Mouse (Mus musculus): ENCODE data around the gene Olfr402. TPM values are rescaled to one million over a fixed set of nuclear protein-coding genes. Genes with fewer than 3 reads are reported as not detected.

Olfr402 gene
- polyA plus RNA-seq, 1 experiment from 2014 or later = not detected

GRCm38 (mm10) chr11:74183745-74184144 is 30.4 kb downstream of the Olfr402 start:
- no peak for ATAC-seq (replicated peaks; ENCODE audit: low FRiP score, low read depth)
- Histone ChIP-seq H3K4me1 (replicated peaks; ENCODE audit: insufficient read depth, low read length) (no peaks in the 10 kb centered on the region), H3K36me3 (ENCODE audit: insufficient read depth, low read length) (no peaks in the 10 kb centered on the region), H3K9ac (ENCODE audit: low read depth, low read length) (no peak overlapping the region), H3K4me3 (replicated peaks; ENCODE audit: low read depth, low read length) (no peak overlapping the region), H3K4me2 (ENCODE audit: low read length) (no peak overlapping the region), H3K27me3 (ENCODE audit: insufficient read depth, low read length) (no peaks in the 10 kb centered on the region), H3K9me3 (replicated peaks; ENCODE audit: low read length) (no peaks in the 10 kb centered on the region), H3K27ac (no peak overlapping the region)
- no peak for TF ChIP-seq CTCF (IDR thresholded peaks at IDR 0.05; ENCODE audit: low read depth)
- WGBS = 73% methylated on average over 4 of the region's 4 CpGs
- no peak for DNase-seq (ENCODE audit: low spot score)

GRCm38 (mm10) chr11:74185949-74186348 is 32.6 kb downstream of the Olfr402 start, which contains the start of gene Olfr403:
TSS of gene Olfr403 (plus strand) at chr11:74186249.
- H3K36me3 ChIP-seq (ENCODE audit: insufficient read depth, low read length) = no peaks in the 10 kb centered on the region
- H3K9ac ChIP-seq (ENCODE audit: low read depth, low read length) = no peak within 1 kb of the TSS
- H3K4me1 ChIP-seq (replicated peaks; ENCODE audit: insufficient read depth, low read length) = no peaks in the 10 kb centered on the region
- no peak for ATAC-seq (replicated peaks; ENCODE audit: low FRiP score, low read depth)
- no peak for DNase-seq (ENCODE audit: low spot score)
- no peak within 1 kb of the TSS for H3K4me2 ChIP-seq (ENCODE audit: low read length)
- no peaks in the 10 kb centered on the region for H3K27me3 ChIP-seq (ENCODE audit: insufficient read depth, low read length)
- no peaks in the 10 kb centered on the region for H3K9me3 ChIP-seq (replicated peaks; ENCODE audit: low read length)
- H3K4me3 ChIP-seq (replicated peaks; ENCODE audit: low read depth, low read length) = no peak within 1 kb of the TSS
- no peak for TF ChIP-seq CTCF (IDR thresholded peaks at IDR 0.05; ENCODE audit: low read depth)
- no peak within 1 kb of the TSS for H3K27ac ChIP-seq

Other genes with a start within 250 kb of the Olfr402 start
- gene Olfr395, start 244.2 kb upstream of the Olfr402 start, polyA plus RNA-seq (2015; fragmentation: Nextera tagmentation; extraction: Ambion mirVana) = not detected in 2 replicates
- not detected in 2 replicates for gene Olfr23, start 216.9 kb upstream of the Olfr402 start, polyA plus RNA-seq (2015; fragmentation: Nextera tagmentation; extraction: Ambion mirVana)
- gene Olfr397, start 192.7 kb upstream of the Olfr402 start, polyA plus RNA-seq (2015; fragmentation: Nextera tagmentation; extraction: Ambion mirVana) = not detected in 2 replicates
- not detected in 2 replicates for gene Olfr398, start 163.1 kb upstream of the Olfr402 start, polyA plus RNA-seq (2015; fragmentation: Nextera tagmentation; extraction: Ambion mirVana)
- gene Olfr139, start 97.0 kb upstream of the Olfr402 start, polyA plus RNA-seq (2015; fragmentation: Nextera tagmentation; extraction: Ambion mirVana) = not detected in 2 replicates
- gene Olfr399, start 96.9 kb upstream of the Olfr402 start, polyA plus RNA-seq (2015; fragmentation: Nextera tagmentation; extraction: Ambion mirVana) = not detected in 2 replicates
- gene Zfp616, start 83.6 kb upstream of the Olfr402 start, polyA plus RNA-seq (2015; fragmentation: Nextera tagmentation; extraction: Ambion mirVana) = 0.17 and 0.19 TPM in 2 replicates
- not detected in 2 replicates for gene Olfr401, start 39.8 kb upstream of the Olfr402 start, polyA plus RNA-seq (2015; fragmentation: Nextera tagmentation; extraction: Ambion mirVana)
- not detected in 2 replicates for gene Olfr403, start 32.7 kb downstream of the Olfr402 start, polyA plus RNA-seq (2015; fragmentation: Nextera tagmentation; extraction: Ambion mirVana)
- gene Olfr43, start 57.9 kb downstream of the Olfr402 start, polyA plus RNA-seq (2015; fragmentation: Nextera tagmentation; extraction: Ambion mirVana) = not detected in 2 replicates
- gene Olfr406, start 106.3 kb downstream of the Olfr402 start, polyA plus RNA-seq (2015; fragmentation: Nextera tagmentation; extraction: Ambion mirVana) = not detected in 2 replicates
- not detected in 2 replicates for gene Olfr59, start 130.2 kb downstream of the Olfr402 start, polyA plus RNA-seq (2015; fragmentation: Nextera tagmentation; extraction: Ambion mirVana)
- not detected in 2 replicates for gene Olfr410, start 184.5 kb downstream of the Olfr402 start, polyA plus RNA-seq (2015; fragmentation: Nextera tagmentation; extraction: Ambion mirVana)
- gene Olfr411, start 199.1 kb downstream of the Olfr402 start, polyA plus RNA-seq (2015; fragmentation: Nextera tagmentation; extraction: Ambion mirVana) = not detected in 2 replicates
- not detected in 2 replicates for gene Olfr412, start 208.5 kb downstream of the Olfr402 start, polyA plus RNA-seq (2015; fragmentation: Nextera tagmentation; extraction: Ambion mirVana)

Data from kidney, postnatal 0 days (tissue).